Mouse (Mus musculus) ES-E14 (cell line): ENCODE data around the gene Hist1h2bj. TPM values are rescaled to one million over a fixed set of nuclear protein-coding genes. Genes with fewer than 3 reads are reported as not detected.

ENCODE experiments used
- DNase-seq: peaks from one replicate; pipeline ENCODE4 v3.0.0-alpha.2; 2013; ENCODE audit warnings: low read depth, low spot score
- H3K27ac ChIP-seq: 2 replicates; pipeline ENCODE4 v1.5.1; 2012; ENCODE audit warnings: low read depth, mild to moderate bottlenecking, low read length, moderate library complexity, mixed read lengths; ENCODE audit not compliant: poor library complexity, insufficient read depth, severe bottlenecking
- H3K36me3 ChIP-seq: 2 replicates; pipeline ENCODE4 v1.6.1; 2012; ENCODE audit warnings: mild to moderate bottlenecking, low read length, moderate library complexity, mixed read lengths; ENCODE audit not compliant: control insufficient read depth, poor library complexity, insufficient read depth, severe bottlenecking
- H3K4me1 ChIP-seq, 2 experiments: fragments of 150-350 bp in 1 of 2; sonication (generic) in 1 of 2; 2 replicates each; pipeline ENCODE4 v1.6.1; 2012; ENCODE audit warnings: low read length in 2 of 2, mild to moderate bottlenecking in 1 of 2, mixed read lengths in 1 of 2; ENCODE audit not compliant: control insufficient read depth in 2 of 2, insufficient read depth in 2 of 2, poor library complexity in 1 of 2
- H3K4me3 ChIP-seq, 2 experiments: fragments of 150-350 bp in 1 of 2; sonication (generic) in 1 of 2; 2 replicates each; pipeline ENCODE4 v1.5.1; 2012; ENCODE audit warnings: low read length in 2 of 2, low read depth in 1 of 2, mild to moderate bottlenecking in 1 of 2, mixed read lengths in 1 of 2; ENCODE audit not compliant: insufficient read depth in 1 of 2, poor library complexity in 1 of 2, severe bottlenecking in 1 of 2
- H3K9ac ChIP-seq: 2 replicates; pipeline ENCODE4 v1.6.1; 2012; ENCODE audit warnings: low read depth, mild to moderate bottlenecking, low read length, mixed read lengths; ENCODE audit not compliant: poor library complexity, insufficient read depth, severe bottlenecking
- H3K9me3 ChIP-seq: fragments of 150-350 bp; sonication (generic); 2 replicates; pipeline ENCODE4 v1.6.1; 2012; ENCODE audit warnings: low read depth, mild to moderate bottlenecking, low read length; ENCODE audit not compliant: control insufficient read depth, insufficient read depth
- CHD2 ChIP-seq: IDR thresholded peaks from 2 replicates; pipeline ENCODE4 v1.6.1; 2014; ENCODE audit warnings: mild to moderate bottlenecking, low read depth, low read length, inconsistent platforms
- HCFC1 ChIP-seq: IDR thresholded peaks from 2 replicates; pipeline ENCODE4 v1.6.1; 2012; ENCODE audit warnings: low read length, inconsistent platforms, borderline replicate concordance; ENCODE audit not compliant: insufficient read depth
- MAFK ChIP-seq: IDR thresholded peaks from 2 replicates; pipeline ENCODE4 v1.6.1; 2014; ENCODE audit warnings: mild to moderate bottlenecking, low read depth, low read length, inconsistent platforms; ENCODE audit not compliant: insufficient read depth
- ZC3H11A ChIP-seq: IDR thresholded peaks from 2 replicates; pipeline ENCODE4 v1.6.1; 2012; ENCODE audit warnings: low read depth, mild to moderate bottlenecking, inconsistent platforms, low read length, borderline replicate concordance
- ZNF384 ChIP-seq: IDR thresholded peaks from 2 replicates; pipeline ENCODE4 v1.6.1; 2012; ENCODE audit warnings: low read depth, low read length, inconsistent platforms
- in situ Hi-C, 2 experiments: fragments of 600-800 bp; cut with MboI; formaldehyde crosslinking; loops; one replicate each; pipeline ENCODE4 v1.15.1; 2025; ENCODE audit warnings: low sequenced_read_pairs in 2 of 2, inconsistent platforms in 1 of 2; ENCODE audit not compliant: unreplicated experiment in 2 of 2
- total RNA-seq: library from RNA; depleted of rRNA; stranded (reverse); fragments of 300-350 nt; gene quantifications from 2 replicates; pipeline ENCODE4 v1.2.3, GENCODE M21; 2012

Gene Hist1h2bj
- total RNA-seq, 1 experiment: 1,735 TPM

- Histone ChIP-seq H3K27ac (no peak overlapping the region), H3K4me1 (peaks cover 5 to 8% of the 10 kb centered on the region in 2 experiments; a peak in 3 of 4 replicates), H3K9me3 (no peaks in the 10 kb centered on the region), H3K4me3 (peak overlapping the region; percentile 55 to 57), H3K36me3 (no peaks in the 10 kb centered on the region), H3K9ac (no peak overlapping the region)
- no peak for DNase-seq
- in situ Hi-C loops: no loop called here
- TF ChIP-seq ZNF384 (no peak), MAFK (peak; percentile 56; the same call in 1 of the 2 replicates)
Observed at GRCm38 (mm10) chr13:21996101-21996839, 46.7 kb upstream of the Hist1h2bj start.

GRCm38 (mm10) chr13:21996840-21997185 is 46.2 kb upstream of the Hist1h2bj start:
- in situ Hi-C loops: no loop called here
- no peak for DNase-seq
- Histone ChIP-seq H3K9ac (0 out of 2 replicates have a peak overlapping the region, but pooled peaks have one; percentile 7), H3K27ac (no peak overlapping the region), H3K9me3 (no peaks in the 10 kb centered on the region), H3K4me3 (peak overlapping the region; percentile 55 to 57), H3K4me1 (peaks cover 5 to 8% of the 10 kb centered on the region in 2 experiments; a peak in 3 of 4 replicates), H3K36me3 (no peaks in the 10 kb centered on the region)
- no peak for TF ChIP-seq ZC3H11A
- no peak for TF ChIP-seq ZNF384
- no peak for TF ChIP-seq MAFK
- TF ChIP-seq CHD2: no peak
- no peak for TF ChIP-seq HCFC1

- no peak overlapping the region for H3K27ac ChIP-seq
- no peak for DNase-seq
- H3K9ac ChIP-seq: no peak overlapping the region; the same call in 1 of the 2 replicates
- H3K36me3 ChIP-seq: no peaks in the 10 kb centered on the region
- peaks cover 5 to 8% of the 10 kb centered on the region in 2 experiments; a peak in 3 of 4 replicates for H3K4me1 ChIP-seq
- TF ChIP-seq ZC3H11A (no peak), CHD2 (no peak), MAFK (no peak), HCFC1 (no peak), ZNF384 (no peak)
- H3K9me3 ChIP-seq: no peaks in the 10 kb centered on the region
- H3K4me3 ChIP-seq: peak overlapping the region; percentile 55 to 57
- in situ Hi-C loops: no loop called here
Observed at GRCm38 (mm10) chr13:21997201-21997820, 45.7 kb upstream of the Hist1h2bj start.

GRCm38 (mm10) chr13:21997821-21998220 is 45.2 kb upstream of the Hist1h2bj start:
- peak; percentile 72 for TF ChIP-seq ZNF384
- TF ChIP-seq CHD2: no peak
- Histone ChIP-seq H3K9me3 (no peaks in the 10 kb centered on the region), H3K36me3 (no peaks in the 10 kb centered on the region), H3K9ac (no peak overlapping the region), H3K4me1 (peaks cover 5 to 8% of the 10 kb centered on the region in 2 experiments; a peak in 3 of 4 replicates), H3K4me3 (no peak overlapping the region), H3K27ac (no peak overlapping the region)
- no peak for DNase-seq
- in situ Hi-C loops: no loop called here

- in situ Hi-C loops: no loop called here
- no peaks in the 10 kb centered on the region for H3K36me3 ChIP-seq
- H3K27ac ChIP-seq: no peak overlapping the region
- TF ChIP-seq CHD2: no peak
- TF ChIP-seq MAFK: no peak
- TF ChIP-seq ZC3H11A: no peak
- no peak for TF ChIP-seq HCFC1
- TF ChIP-seq ZNF384: peak; percentile 80
- H3K4me3 ChIP-seq: no peak overlapping the region
- no peaks in the 10 kb centered on the region for H3K9me3 ChIP-seq
- peaks cover 2 to 7% of the 10 kb centered on the region in 2 experiments; a peak in 3 of 4 replicates for H3K4me1 ChIP-seq
- no peak for DNase-seq
- H3K9ac ChIP-seq: no peak overlapping the region
Observed at GRCm38 (mm10) chr13:21998412-21998811, 44.6 kb upstream of the Hist1h2bj start.
